Mouse (Mus musculus) CH12F3 (cell line): ENCODE results near the gene Mical2.

Experiments used
- in situ Hi-C: fragments of 300-500 bp; cut with MboI; formaldehyde crosslinking; loops from 2 replicates; pipeline ENCODE4 v1.14.3; 2020; ENCODE audit warnings: low sequenced_read_pairs

The Mical2 gene

DNA sequence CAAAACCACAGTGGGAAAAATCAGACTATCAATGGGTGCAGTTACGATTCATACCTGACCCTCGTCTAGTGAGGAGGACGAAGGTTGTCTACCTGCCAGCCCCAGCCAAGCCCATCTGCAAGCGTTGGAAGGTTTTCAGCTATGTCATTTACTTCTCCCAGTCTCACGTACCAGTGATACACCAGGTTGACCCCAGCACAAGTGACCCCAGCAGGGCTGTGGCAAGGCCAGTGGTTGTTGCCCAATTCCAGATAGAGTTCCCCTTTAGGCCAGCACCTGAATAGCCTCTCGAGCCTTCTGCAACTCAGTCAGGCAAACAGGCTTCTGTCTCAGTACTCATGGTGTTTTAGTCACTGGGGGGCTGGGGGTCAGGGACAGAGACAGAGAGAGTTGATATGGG lies 17.9 kb upstream of the Mical2 start:
- in situ Hi-C loops, result no loop called here

DNA sequence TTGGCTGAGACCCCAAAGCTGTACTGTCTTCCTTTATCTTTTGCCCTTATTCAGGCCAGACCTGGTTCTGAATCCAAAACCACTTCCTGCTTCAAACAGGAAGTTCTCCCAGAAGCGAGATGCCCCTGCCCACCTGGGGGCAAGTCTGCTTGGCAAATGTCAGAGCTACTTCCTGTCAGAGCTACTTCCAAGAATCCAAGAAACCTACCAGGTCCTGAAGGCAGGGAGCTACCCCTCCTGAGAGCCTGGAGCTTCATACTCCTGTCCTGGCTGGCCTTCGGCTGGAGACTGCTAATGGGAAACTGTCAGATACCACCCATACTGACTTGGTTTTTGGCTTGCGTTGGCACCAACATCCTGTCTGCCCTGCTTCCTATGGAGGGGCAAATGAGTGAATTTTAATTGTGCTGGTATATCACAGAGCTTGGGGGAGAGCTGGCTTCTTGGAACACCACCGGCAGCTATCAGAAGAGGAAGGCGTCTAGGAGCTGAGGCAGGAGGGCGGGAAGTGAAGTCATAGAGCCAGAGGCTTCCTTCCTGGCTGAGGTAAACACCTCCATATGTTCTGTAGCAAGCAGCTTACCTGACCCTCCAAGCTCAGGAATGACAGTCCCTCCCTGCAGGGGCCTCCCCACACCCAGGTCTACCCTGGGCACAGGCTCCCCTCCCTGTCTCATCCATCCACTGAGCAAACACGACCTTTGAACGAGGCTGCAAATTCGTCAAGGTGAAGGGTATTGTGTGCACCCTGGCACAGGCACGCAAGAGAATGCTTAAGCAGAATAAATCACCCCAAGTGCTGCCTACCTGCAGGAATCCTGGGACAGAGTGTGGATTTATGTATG lies 17.1 kb upstream of the Mical2 start:
- in situ Hi-C loops, result no loop called here

DNA sequence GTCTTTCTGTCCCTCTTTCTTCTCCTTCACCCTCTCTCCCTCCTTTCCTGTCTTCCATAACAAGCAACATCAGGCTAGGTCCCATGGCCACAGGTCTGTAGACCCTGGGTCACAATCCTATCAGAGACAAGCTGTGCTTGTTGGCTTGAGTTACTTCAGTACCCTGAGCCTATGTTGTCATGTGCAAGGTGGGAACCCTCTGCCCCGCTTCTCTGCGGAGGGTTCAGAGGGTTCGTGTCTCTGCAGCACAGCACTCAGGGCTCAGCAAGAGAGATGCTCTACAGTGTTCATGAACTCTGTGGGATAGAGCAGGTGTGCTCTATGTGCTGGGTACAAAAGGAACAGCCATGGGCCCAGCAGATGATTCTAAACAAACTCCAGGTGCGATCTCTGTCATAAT lies 16.0 kb upstream of the Mical2 start:
- in situ Hi-C loops, result no loop called here

DNA sequence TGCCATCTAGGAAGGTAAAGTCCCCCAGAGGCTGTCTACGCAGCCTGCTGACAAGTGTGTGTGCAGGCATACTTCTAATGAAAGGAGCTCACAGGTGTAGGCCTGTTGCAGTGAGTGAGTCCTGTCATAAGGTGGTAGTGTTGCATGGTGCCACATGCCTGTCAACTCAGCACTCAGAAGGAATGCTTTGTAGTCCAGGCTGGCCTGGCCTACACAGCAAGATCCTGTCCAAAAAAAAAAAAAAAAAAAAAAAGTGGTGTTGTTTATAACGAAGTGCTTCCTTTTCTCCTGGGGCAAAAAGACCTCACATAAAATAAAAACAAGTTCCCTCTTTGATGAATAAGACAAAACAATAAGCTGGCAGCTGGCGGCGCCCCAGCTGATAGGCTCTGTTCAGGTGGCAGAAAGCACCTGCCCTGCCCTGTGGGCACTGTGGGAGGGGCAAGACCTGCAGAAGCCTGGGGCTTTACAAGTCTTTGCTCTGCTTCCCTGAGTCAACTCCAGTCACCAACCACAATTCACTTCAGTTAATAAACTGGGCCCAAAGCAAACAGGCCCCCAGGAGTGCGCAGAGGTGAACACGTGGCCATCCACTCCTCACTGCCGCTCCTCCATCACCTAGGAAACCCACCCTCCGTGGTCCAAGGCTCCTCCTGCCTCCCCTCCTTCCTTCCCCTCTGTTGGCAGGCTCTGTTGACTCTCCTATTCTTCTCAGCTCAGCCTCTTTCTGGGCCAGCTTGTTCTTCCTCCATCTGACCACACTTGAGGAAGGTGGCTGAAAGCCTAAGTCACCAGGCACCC lies 12.5 kb upstream of the Mical2 start:
- in situ Hi-C loops, result no loop called here

DNA sequence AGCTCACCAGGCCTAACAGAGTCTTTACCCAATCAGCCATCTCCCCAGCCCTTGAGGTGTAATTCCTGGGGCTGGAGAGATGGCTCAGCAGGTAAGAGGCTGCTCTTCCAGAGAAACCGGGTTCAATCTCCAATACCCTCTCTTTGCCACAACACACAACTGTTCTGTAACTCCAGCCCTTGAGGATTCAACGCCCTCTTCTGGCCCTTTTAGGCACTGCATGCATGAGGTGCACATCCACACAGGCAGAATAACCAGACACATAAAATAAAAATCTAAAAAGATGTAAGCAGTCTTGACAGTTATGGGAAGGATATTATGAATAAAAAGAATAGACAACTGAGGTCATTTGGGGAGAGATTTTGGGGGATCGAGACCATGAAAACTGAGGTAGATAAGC lies 9.8 kb upstream of the Mical2 start:
- in situ Hi-C loops, result no loop called here

DNA sequence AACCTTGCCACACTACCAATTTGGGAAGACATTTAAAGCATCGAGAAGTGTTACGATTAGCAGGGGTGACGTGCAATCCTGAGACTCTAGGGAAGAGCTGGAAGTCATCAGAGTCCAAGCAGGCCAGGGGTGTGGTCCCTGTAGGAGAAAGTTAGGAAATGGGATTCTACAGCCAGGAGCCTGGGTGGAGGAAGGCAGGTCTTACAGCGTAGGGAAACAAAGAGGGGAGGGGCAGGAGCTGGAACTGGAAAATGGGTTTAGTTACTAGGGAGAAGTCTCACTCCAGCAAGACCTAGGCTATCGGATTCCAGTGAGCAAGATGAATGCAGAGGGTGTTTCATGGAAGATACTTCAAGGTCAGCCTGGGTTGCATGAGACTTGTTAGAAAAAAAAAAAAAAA lies 8.9 kb upstream of the Mical2 start:
- in situ Hi-C loops, result no loop called here

DNA sequence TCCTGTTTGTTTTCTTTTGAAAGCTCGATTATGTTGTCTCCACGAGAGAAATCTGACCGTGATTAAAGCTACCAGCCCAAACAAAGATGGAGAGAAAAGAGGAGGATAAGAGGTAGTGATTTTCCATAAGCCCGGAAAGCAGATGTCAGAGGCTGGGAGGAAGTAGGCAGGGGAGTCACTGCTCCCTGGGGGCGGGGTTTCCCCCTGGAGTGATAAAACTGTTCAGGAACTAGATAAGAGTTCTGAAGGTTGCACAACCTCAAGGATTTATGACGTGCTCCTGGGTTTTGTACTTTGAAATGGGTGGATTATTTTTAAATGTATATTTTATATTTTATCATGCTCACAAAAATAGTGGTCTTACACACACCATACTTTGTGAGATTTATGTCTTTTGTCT lies 8.4 kb upstream of the Mical2 start:
- in situ Hi-C loops, result no loop called here

DNA sequence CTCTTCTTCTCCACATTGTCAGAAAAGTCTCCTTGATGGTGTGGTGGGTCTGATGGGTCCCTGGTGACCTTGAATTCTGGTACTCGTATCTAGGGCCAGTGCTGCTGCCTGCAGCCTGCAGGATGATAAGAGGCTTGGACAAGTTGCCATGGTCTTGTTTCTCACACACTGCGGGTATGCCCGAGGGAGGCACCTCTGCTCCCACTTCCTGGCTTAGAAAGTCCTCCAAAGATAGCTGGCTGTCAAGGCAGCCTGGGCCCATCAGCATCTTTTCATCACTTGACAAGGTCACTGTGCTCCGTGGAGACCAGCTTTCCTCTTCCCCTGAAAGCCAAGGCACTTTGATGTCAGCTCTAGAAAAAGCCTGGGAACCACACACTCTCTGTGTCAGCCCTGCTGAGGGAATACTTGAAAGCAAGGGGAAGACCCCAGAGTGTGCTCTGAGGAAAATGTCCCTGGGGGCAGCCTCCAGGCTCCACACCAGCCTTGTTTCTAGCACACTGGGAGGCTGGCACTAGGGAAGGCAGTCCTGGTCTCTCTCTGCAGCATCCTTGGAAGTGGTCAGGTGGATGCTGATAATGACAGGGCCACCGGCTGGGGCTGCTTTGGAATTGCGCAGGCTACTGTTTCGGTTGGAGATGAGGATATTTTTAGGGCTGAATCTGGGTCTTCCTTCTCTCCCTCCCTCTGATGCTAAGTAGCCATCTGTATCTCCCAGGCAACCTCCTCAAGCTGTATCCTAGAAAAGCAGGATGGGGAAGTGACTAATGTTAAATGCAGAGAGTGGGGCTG lies 2.7 kb upstream of the Mical2 start:
- in situ Hi-C loops, result no loop called here

DNA sequence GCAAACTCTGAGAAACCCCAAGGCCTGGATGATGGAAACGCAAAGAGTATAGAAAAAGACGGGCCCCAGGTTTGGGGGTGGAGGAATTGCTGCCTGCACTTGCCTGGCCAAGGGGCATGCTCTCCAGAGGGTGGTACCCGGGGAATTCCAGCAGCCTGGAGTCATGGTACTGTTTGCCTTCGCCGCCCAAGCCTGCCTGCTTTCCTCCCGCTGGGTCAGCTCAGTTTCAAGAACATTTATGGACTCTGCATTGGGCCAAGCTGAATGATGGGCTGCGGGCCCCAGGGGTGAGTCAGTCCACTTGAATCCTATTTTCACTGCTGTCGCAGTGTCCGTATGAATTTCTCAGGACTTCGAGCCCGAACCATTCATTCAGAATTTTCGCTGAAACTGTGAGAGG lies 802 bp upstream of the Mical2 start:
- in situ Hi-C loops, result no loop called here

DNA sequence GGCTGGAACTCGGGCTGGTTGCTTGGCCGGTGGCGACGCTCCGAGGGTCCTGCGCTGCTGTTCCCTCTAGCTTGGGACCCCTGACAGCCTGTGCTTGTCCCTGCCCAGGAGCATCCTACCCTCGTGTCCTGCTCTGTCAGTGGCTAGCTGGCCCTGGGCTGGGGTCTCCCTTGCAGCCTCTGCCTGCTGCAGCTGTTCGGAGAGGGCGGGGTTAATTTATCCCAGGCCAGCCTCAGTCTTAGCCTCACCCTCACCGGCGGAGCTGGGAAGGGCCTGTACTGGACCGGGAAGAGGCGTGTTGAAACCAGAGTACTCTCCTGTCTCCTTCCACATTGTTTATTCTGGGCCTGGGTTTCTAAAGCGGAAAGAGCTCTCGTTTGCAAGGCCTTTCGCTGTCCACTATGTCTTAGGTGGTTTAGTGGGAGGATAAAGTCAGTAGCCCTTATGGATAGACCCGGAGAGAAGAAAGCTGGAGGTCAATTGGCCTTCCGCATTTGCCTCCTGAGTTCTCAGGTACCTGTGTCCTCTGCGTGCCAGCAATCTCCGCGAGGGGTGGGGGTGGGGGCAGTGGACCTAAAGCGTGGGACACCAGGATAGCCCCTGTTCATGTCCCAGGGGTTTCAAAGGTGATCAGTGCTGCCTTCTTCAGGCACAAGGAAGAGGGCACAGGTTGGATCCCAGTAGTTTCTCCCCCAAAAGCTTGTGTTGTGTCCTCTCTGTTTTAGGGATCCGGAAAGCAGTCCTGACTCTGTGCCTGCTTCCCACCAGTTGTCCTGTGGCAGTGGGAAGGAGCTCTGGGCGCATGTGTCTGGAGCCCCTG lies 1.0 kb downstream of the Mical2 start:
- in situ Hi-C loops, result no loop called here

DNA sequence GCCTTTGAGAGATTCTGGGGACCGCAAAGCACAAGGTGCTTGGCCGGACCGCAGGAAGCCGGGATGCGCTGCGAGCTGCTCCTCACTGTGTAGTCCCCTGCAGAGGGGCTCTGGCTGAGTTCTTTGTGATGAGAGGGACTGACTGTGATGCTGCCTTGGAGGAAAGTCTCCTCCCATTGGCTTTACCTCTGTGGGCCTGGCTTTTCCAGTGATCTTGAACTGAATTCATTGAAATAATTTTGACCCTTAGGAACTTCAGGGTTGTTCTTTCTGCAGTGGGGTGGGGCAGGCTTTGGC lies 1.6 kb downstream of the Mical2 start:
- in situ Hi-C loops, result no loop called here

DNA sequence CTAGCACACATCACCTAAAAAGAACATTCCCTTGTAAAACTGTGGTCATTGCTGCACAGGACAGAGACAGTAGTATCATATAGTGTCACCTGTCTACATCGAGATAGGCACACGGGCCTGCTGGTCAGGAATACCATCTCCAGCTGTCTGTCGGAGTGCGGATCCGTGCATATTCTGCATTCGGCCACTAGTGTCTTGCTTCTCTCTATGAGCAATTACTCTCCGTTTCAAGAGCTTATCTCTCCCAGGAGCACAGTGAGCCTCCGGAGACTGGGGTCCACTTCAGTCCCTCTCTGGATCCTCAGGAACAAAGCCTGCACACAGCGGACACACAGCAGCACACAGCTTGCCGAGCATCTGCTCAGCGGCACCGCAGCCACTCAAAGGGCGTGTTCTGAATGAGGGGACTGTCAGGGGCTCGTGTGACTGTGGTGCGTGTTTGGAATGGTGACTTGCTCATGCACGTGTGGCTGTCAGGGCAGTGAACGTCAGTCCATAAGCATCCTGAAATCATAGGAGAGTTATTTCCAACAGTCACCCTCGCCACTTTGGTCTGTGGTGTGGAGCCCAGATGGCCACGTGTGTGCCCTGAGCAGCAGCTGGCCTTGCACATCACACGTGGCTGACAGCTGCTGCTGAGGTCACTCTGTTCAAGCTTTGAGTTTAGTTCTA lies 3.3 kb downstream of the Mical2 start:
- in situ Hi-C loops, result no loop called here

DNA sequence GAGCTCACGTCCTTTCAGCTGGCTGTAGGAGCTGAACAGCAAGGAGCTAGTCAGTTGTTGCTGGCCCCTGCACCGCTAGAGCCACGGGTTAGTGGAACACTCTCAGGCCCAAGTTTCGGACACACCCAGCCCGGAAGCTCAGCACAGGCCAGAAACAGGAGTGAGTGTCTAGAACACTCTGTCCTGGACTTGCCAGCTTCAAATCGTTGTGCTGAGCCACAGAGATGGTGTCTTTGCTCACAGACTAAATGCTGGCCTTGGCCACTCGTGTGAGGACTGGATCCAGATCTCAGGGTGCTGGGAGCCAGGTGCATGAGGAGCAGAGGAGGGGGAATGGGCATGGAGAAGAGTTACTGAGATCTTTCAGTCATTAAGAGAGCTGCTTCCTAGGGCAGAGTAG lies 6.1 kb downstream of the Mical2 start:
- in situ Hi-C loops, result no loop called here

DNA sequence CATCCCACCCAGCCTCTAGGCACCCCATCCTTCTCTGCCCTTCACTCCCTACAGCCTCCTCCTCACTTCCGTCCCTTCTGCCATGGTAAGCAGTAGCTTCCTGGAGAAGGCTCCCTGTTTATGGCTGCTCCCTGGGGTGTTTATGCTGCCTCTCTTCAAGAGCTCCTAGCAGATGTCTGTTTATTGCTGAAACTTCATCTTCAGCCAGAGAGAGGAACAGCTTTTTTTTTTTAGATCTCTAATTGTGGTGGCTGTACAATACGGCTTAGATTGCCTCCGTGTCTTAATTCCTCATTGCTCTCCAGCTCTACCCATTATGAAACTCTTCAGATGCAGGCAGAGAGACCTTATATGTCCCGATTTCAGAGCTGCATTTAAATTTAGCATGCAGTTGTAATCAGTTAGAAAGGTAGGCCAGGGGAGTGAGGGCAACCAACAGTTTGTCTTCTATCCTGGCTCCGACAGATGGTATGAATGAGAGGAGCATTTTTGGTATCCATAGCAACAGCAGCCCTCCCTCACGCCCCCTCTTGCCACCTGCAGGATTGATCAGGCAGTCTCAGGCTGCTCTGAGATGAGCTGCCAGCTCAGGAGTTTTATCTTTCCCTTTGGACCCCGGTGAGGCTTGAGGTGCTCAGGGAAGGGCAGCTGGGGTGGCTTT lies 7.8 kb downstream of the Mical2 start:
- in situ Hi-C loops, result no loop called here

DNA sequence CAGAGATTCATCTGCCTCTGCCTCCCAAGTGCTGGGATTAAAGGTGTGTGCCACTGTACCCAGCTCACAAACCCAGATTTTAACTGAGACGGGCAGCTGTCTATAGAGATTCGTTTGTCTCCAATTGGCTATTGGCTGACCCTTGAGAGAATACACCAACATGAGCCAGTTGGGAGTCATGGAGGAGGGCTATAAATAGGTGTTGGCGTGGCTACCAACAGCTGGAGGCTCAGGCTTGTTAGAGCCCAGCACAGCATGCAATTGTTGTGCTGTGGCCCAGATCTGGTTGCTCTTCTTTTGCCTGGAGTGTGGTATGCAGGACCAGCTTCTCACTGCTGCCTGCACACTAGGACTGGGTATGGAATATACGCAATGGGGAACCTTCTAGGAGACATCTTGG lies 8.8 kb downstream of the Mical2 start:
- in situ Hi-C loops, result no loop called here

DNA sequence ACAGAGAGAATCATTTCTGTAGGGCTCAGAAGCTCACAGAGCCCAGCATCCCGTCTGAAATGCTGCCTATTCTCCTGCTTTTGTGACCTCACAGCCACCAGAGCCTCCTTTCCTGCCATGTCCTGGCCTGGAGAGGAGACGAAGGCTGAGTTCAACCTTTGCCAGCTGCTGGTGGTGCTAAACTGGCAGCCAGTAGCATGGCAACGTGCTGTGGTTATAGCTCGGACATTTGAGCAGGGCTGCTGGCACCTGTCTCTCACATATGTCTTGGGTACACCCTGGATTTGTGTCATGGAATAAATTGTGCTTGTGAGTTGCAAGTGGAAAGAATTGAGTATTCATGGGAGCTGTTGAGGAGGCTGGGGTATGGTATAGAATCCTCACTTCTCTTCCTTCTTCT lies 9.8 kb downstream of the Mical2 start:
- in situ Hi-C loops, result no loop called here

DNA sequence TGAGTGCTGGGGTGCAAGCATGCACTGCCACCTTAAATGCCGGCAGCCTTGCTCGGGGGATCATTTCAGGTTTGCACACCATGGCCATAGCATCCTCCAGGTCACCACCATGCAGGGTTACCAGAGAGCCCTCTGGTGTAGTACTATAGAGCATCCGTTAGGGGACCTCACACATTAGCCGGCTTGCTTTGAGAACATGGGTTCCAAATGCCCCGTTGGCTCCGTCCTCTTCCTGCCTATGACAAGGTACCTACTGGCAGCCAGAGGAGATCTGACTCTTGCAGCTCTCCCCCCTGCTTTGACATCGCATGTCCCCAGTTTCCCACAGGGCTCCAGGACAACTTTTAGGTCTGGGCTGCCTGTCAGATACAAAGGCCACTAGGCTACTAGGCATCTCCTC lies 11.6 kb downstream of the Mical2 start:
- in situ Hi-C loops, result no loop called here

DNA sequence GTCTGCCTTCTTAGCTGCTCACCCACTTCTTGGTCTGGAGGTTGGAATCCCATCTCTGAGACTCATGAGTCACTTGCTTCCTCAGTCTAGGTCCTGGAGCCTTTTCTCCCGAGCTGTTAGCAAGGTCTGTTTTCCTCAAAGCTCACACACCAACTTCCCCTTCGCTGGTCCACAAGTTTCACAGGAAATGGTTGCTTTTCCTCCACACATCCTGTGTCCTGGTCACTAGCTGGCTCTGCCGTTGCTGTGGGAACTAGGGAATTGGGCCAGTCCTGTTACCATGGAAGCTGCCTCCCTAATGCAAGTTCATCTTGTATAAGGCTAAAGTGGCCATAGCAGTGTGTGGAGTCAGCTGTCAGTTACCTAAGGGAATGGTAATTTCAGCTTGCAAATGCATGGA lies 12.2 kb downstream of the Mical2 start:
- in situ Hi-C loops, result no loop called here

DNA sequence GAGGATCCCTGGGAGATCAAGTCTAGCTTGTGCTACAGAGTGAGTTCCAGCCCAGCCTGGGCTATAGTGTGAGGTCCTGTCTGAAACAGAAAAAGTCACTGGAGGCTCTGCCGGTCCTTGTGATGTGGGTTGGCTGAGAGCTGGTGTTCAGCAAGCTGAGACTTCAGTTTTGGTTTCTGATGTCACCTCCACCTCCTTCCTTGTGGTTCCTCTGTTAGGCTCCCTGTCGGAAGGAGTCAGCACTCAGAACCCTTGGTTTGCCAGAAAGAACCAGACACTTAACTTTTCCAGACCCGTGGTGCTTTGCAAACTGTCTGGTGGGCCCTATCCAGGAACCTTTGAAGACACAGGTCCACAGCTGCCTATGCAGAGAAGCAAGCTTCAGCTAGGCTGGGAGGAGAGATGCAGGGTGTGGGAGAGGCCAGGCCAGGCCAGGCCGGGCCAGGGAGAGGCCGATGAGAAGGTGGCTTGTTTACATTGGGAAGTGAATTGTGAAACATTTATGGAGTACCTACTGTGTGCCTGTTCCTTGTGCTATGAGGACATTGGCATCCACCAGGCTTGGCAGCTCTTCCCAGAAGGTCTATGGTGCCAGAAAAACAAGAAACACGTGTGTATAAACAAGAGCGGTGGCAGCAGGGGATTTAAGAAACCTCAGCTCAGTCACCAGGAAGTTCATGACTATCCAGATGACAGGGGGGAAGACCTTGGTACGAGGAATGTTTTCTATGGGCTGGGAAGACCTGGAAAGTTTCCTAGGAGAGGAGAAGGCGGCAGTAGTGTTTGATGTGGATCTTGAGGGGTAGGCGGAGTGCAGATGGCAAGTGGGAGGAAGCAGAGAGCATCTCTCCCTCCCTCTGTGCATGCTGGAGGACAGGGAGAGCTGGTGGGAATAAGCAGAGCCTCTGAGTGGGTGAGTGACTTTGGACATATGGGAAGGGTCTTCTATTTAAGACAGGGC lies 13.4 kb downstream of the Mical2 start:
- in situ Hi-C loops, result no loop called here
